Mouse (Mus musculus): ENCODE data around the gene St8sia6.
"Not testable (repeated sequence)": the region's sequence is repeated elsewhere in the genome, so short reads cannot be mapped to it uniquely, and the experiment has no call there.

Gene St8sia6

DNA sequence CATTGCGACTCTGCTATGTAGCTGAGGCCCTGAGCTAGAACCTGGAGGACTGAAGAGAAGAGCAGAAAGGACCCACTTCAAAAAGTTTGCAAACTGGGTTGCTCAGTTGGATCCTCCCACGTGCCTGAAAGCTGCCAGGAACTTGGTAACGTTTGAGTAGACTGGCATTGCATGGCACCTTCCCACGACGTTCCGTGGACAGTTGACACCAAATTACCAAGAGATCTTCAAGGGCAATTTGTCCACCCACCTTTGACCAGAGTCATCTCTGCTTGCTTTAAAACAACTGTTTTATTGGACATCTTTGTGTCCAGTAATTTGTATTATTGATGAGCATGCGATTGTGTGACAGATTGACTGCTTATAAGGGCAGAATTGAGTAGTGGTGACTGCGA lies at the start of gene St8sia6:
Gene St8sia6 (minus strand): TSS at position 96 of the 395 bp plus-strand sequence.
- DNase-seq, result no peak

- DNase-seq, result no peak
Measured at GRCm38 (mm10) chr2:13836310-13836709, 42.4 kb upstream of the St8sia6 start.

DNA sequence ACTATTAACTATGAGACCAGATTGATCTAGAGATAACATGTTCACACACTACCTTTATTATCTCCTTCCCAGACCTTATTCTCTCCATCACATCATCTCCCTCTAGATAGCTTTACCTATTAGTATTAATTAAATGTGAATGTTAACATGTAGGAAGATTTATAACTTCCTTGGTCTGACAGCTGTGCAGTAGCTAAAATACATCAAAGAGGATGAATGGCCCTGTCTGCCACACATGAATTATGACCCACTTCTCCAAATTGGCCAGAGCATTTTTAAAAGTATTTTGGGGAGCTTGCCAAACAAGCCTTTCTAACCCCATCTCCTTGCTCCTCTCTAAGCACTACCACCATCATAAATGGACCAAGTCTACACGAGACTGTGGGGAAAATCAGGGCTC lies 41.1 kb upstream of the St8sia6 start:
- no peak for DNase-seq

GRCm38 (mm10) chr2:13816645-13817044 lies 22.8 kb upstream of the St8sia6 start:
- DNase-seq, result no peak

- no peak for DNase-seq
Measured at GRCm38 (mm10) chr2:13808593-13808992, 14.7 kb upstream of the St8sia6 start.

GRCm38 (mm10) chr2:13808008-13808407 lies 14.1 kb upstream of the St8sia6 start:
- DNase-seq, result no peak

DNA sequence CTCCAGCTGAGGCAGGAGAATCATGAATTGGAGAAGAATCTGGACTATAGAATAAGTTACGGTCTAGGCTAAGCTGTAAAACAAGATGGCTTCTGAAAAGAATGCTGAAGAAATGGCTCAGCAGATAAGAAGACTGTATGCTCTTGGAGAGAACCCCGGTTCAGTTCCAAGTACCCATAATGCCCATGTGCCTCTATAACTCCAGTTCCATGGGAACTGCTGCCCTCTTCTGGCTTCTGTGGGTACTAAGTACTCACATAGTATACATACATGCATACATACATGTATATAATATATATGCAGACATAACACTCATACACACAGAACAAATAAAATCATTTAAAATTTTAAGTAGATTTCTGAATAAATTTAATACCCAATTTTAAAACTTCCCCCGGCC lies 12.3 kb upstream of the St8sia6 start:
- no peak for DNase-seq

DNA sequence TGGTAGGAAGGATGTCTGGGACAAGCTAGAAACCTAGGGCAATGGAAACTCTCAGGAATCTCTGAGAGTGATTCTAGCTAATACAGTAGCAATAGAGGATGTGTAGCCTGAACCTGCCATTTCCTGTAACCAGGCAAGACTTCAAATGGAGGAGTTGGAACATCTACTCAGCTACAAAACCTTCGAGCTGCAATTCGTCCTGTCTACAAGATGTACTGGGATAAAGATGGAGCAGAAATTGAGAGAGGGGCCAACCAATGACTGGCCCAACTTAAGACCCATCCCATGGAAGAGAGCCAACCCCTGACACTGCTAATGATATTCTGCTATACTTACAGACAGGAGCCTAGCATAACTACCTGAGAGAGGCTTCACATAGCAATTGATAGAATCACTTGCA lies 6.8 kb upstream of the St8sia6 start:
- DNase-seq, result no peak

DNA sequence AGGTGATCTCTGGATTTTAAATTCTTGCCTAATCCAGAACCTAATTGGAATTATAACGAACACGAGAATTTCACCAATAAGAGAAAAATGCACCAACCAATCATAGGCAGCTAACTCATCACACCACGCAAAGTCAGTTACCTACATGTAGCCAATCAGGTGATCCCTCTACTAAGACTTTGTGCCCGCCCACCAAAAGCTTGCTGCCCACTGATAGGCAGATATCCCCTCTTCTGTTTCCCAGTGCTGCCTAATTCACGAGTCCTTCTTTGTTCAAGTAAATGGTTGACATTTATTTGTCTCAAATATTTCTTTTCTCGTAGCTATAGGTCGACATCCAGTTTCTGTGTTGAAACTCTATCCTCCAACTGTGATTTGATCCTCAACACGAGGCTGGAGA lies 582 bp upstream of the St8sia6 start:
- DNase-seq, result no peak

GRCm38 (mm10) chr2:13793054-13793968 lies 553 bp downstream of the St8sia6 start:
- DNase-seq, result no peak

GRCm38 (mm10) chr2:13792256-13793005 lies 1.4 kb downstream of the St8sia6 start:
- no peak for DNase-seq

- no peak for DNase-seq
Measured at GRCm38 (mm10) chr2:13791598-13791997, 2.3 kb downstream of the St8sia6 start.

DNA sequence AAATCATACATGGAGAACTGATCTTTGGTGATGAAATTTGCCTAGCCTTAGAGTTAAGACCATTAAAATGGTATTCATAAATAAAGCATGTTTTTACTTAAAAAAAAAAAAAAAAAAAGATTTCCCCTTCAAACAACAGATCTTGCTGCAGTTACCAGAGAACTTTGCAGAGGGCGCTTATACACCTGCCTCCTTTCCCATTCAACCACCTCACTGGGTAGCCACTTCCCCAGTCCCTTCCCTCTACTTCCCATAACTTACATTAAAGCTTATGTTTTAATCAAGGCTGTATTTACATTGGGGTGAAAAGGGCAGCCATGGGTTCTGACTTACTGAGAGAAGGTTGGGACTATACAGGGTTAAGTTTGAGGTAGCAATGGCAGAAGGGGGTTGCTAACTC lies 4.5 kb downstream of the St8sia6 start:
- no peak for DNase-seq

DNA sequence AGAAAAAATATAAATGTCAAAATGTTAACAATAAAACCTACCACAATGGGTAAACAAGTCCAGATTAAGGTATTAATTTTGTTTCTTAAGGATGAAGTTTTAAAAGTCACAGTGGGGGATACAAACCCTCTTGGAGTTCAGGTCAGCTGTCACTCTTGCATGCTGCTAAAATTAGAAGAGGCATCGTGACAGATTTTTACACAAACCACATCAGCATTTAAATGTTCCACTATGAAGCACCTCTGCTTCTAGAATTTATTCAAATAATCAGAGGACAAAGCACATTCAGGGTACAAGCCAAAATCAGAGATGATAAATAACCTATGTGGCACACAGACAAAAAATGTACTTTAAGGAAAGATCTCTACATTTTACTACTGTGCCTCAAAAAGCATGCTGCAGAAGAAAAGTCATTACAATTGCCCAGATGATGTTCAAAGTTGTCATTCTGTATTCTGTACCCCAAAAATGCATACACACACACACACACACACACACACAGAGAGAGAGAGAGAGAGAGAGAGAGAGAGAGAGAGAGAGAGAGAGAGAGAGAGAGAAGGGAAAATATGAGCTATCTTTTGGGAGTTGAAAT lies 7.2 kb downstream of the St8sia6 start:
- DNase-seq, result no peak

DNA sequence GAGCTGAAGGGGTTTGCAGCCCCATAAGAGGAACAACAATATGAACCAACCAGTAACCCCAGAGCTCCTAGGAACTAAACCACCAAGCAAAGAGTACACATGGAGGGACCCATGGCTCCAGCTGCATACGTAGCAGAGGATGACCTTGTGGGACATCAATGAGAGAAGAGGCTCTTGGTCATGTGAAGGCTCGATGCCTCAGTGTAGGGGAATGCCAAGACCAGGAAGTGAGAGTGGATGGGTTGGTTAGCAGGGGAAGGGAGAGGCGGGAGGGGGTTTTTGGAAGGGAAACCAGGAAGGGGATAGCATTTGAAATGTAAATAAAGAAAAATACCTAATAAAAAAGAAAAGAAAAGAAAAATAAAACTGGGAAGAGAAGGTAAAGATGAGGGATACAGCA lies 7.9 kb downstream of the St8sia6 start:
- not testable (repeated sequence) for DNase-seq

DNA sequence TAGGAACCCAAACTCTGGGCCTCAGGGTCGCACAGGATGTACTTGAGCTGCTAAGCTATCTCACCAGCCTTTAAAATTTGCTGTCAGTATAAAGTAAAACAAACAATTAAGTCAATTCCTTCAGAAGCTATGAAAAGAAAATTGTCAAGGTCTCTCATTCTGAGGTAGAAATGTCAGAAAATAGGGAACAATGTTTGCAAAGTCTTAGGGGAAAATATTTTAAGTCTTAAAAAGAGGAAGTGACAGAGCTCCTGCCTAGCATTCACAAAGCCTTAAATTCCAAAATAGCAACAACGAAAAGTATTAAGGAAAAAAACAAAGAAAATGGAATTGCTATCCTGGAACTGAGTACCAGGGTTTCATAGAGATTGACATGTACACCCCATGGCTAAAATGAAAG lies 8.6 kb downstream of the St8sia6 start:
- no peak for DNase-seq

DNA sequence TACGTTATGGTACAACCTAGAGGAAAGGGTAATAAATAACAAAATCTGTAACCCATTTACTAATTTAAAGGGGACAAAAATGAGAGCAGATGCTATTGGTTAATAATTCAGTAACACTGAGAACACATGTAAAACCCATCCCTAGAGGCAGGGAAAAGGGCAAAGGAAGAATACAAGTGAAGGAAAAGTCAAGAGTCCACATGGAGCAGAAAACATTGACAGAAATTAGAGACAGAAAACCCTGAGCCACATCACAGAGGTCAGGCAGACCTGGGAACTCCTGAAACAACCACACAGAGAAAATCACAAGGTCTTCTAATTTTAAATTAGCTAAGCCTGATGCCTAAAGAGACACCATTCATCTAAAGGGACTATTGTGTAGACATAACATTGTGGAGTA lies 9.4 kb downstream of the St8sia6 start:
- DNase-seq, result no peak

DNA sequence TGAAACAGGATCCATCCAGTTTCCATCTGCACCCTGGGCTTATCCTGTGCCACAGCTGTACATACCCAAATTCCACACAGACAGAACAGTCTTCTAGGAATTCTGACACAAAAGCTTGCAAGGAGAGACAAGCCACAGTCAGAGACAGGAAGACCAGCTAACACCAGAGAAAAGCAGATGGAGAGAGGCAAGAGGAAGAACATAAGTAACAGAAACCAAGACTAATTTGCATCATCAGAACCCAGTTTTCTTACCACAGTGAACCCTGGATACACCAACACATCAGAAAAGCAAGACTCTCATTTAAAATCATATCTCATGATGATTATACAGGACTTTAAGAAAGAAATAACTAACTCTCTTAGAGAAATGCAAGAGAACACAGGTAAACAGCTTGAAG lies 16.8 kb downstream of the St8sia6 start:
- no peak for DNase-seq

GRCm38 (mm10) chr2:13776453-13776852 lies 17.4 kb downstream of the St8sia6 start:
- DNase-seq, result no peak

DNA sequence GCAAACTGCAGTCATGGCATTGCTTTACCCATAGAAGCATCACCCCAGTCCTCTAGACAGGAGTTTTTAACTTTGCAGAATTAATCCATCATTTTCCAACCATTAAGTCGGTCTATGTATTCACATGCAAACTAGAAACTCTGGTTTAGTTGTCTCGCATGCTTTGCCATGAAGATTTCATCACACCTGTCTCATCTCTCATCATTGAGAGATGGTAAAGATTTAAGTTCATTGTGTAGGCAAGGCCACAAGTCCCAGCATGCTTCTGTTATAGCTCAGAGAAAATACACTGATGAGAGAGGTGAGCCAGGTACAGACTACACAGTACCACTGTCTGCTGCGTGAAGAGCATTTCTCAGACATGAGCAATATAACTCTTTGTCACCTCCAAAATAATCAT lies 18.8 kb downstream of the St8sia6 start:
- DNase-seq, result no peak

DNA sequence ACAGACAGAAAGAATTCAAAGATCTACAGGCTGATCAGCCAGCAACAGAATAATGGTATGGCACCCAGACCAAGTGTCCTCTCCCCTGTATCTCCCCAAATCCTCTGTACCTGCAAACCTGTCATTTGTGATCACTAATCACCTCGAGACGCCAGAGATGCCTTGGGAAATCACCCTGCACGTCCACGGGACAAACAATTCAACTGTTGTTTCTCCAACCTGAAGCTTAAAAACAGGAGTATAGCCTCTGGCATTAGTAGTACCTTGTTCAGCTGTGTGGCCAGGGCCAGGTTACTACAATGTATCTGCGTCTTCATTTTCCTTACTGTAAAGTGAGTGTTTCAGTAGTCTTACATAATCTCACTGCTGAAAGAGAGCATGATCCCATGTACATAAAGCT lies 25.3 kb downstream of the St8sia6 start:
- DNase-seq, result no peak

DNA sequence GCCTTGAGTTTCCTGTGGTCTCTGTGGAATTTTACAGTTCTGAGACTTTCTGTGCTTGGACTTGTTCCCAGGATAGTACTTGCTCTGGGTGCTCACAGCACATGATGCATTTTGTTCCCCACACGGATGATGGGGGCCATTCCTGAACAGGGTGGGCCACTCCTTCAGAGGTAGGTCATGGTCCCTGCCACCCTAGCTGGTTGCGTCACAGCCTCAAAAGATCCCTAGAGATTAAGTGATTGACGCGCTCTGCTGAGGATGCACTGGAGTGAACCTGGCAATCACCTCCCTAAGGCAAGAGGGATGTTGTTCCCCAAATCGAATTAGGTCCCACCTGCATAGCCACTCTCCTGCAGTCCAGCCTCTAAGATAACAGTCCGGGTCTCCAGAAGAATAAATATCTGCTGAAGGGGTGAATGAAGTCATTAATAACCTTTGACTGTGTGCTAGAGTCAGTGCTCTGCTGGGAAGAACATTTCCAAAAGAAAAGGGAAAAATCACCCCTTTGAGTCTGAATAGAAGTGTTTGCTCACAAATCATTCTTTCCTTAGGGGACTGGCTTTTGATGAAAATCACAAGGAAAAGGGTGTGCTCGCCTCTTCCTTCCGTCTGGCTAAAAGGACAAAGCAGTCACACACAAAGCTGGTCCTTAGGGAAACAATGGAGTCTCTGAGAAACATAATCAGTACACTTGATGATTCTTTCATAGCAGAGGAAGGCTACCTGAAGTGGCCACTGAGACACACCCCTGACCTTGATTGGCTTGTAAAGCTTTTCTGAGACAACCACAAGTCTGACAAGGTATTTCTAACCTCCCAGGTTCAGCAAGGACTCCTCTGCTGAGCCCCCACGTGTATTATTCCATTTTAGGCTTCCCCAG lies 26.1 kb downstream of the St8sia6 start:
- no peak for DNase-seq

GRCm38 (mm10) chr2:13760366-13760765 lies 33.5 kb downstream of the St8sia6 start:
- no peak for DNase-seq
